Mouse (Mus musculus) liver, postnatal 0 days (tissue): ENCODE data around the gene Klhl36. TPM values are rescaled to one million over a fixed set of nuclear protein-coding genes. Genes with fewer than 3 reads are reported as not detected.
A peak's percentile ranks its signal among the peaks of the same experiment; 100 is the strongest.

ENCODE experiments used
- ATAC-seq: fragments of 200-750 bp; cut with Nextera tagmentation; 2 replicates; pipeline ENCODE4 v1.8.0; 2017; ENCODE audit warnings: mild to moderate bottlenecking, moderate library complexity
- DNase-seq: peaks from one replicate; pipeline ENCODE4 v3.0.0-alpha.2; 2016
- H3K27ac ChIP-seq: fragments of 300-500 bp; sonication (generic); 2 replicates; pipeline ENCODE4 v1.5.1; 2014; ENCODE audit warnings: antibody characterized with exemption, moderate library complexity, mild to moderate bottlenecking, low read depth
- H3K27me3 ChIP-seq: fragments of 300-500 bp; sonication (generic); 2 replicates; pipeline ENCODE4 v1.6.1; 2014; ENCODE audit warnings: low read length, control low read depth, mixed read lengths; ENCODE audit not compliant: insufficient read depth
- H3K36me3 ChIP-seq: fragments of 300-500 bp; sonication (generic); replicated peaks from 2 replicates; pipeline ENCODE4 v1.6.1; 2014; ENCODE audit warnings: mild to moderate bottlenecking, control low read depth, low read length, moderate library complexity, mixed read lengths; ENCODE audit not compliant: insufficient read depth
- H3K4me1 ChIP-seq: fragments of 300-500 bp; sonication (generic); 2 replicates; pipeline ENCODE4 v1.6.1; 2014; ENCODE audit warnings: antibody characterized with exemption, mild to moderate bottlenecking, control low read depth; ENCODE audit not compliant: insufficient read depth
- H3K4me2 ChIP-seq: fragments of 300-500 bp; sonication (generic); 2 replicates; pipeline ENCODE4 v1.6.1; 2014; ENCODE audit warnings: low read depth, mild to moderate bottlenecking, low read length, moderate library complexity, mixed read lengths
- H3K4me3 ChIP-seq: fragments of 300-500 bp; sonication (generic); 2 replicates; pipeline ENCODE4 v1.5.1; 2014; ENCODE audit warnings: low read depth, low read length
- H3K9ac ChIP-seq: fragments of 300-500 bp; sonication (generic); replicated peaks from 2 replicates; pipeline ENCODE4 v1.6.1; 2014; ENCODE audit warnings: mild to moderate bottlenecking, moderate library complexity
- H3K9me3 ChIP-seq: fragments of 300-500 bp; sonication (generic); 2 replicates; pipeline ENCODE4 v1.6.1; 2016; ENCODE audit warnings: mild to moderate bottlenecking, control low read depth, low read length, mixed read lengths
- CTCF ChIP-seq: sonication (generic); IDR thresholded peaks from 2 replicates; pipeline ENCODE4 v1.5.1; 2016; ENCODE audit warnings: antibody characterized with exemption, low read depth
- EP300 ChIP-seq: IDR thresholded peaks from 2 replicates; pipeline ENCODE4 v1.6.1; 2016; ENCODE audit warnings: antibody characterized with exemption, low read depth, mild to moderate bottlenecking
- WGBS: fragments of 180-500 bp; shearing (Covaris S2); extraction: QIAGEN DNeasy Blood & Tissue Kit; methylation state at CpG from one replicate; pipeline ENCODE4 v1.1.7; 2014; ENCODE audit not compliant: insufficient replicate concordance; 5-methylcytosine and 5-hydroxymethylcytosine counted together
- polyA plus RNA-seq: library from polyadenylated mRNA; unstranded; fragments of >200 nt; fragmentation: Nextera tagmentation; extraction: Ambion mirVana; gene quantifications from 2 replicates; pipeline ENCODE4 v1.2.1, GENCODE M21; 2015

The Klhl36 gene
- polyA plus RNA-seq, 1 experiment from 2014 or later: 4.9 TPM

GRCm38 (mm10) chr8:119901349-119901748, 39.3 kb downstream of the Klhl36 start:
- WGBS: 40% methylated on average over 3 of the region's 3 CpGs
- Histone ChIP-seq H3K4me1 (peaks cover 12% of the 10 kb centered on the region), H3K27me3 (peaks cover 11% of the 10 kb centered on the region; the same call in 1 of the 2 replicates), H3K27ac (no peak overlapping the region), H3K36me3 (no peaks in the 10 kb centered on the region), H3K9me3 (no peaks in the 10 kb centered on the region), H3K4me2 (no peak overlapping the region), H3K9ac (no peak overlapping the region), H3K4me3 (no peak overlapping the region)
- TF ChIP-seq CTCF: no peak
- no peak for TF ChIP-seq EP300
- no peak for DNase-seq
- peak; percentile 79 for ATAC-seq

- no peak for ATAC-seq
- no peaks in the 10 kb centered on the region for H3K9me3 ChIP-seq
- no peak for TF ChIP-seq CTCF
- no peak for TF ChIP-seq EP300
- peaks cover 11% of the 10 kb centered on the region; the same call in 1 of the 2 replicates for H3K27me3 ChIP-seq
- H3K9ac ChIP-seq: no peak overlapping the region
- H3K4me2 ChIP-seq: no peak overlapping the region
- WGBS: 54% methylated on average over 8 of the region's 8 CpGs
- H3K27ac ChIP-seq: no peak overlapping the region
- H3K4me3 ChIP-seq: no peak overlapping the region
- peaks cover 12% of the 10 kb centered on the region for H3K4me1 ChIP-seq
- no peak for DNase-seq
- H3K36me3 ChIP-seq: no peaks in the 10 kb centered on the region
Measured at GRCm38 (mm10) chr8:119901952-119902351, 39.9 kb downstream of the Klhl36 start.

DNA sequence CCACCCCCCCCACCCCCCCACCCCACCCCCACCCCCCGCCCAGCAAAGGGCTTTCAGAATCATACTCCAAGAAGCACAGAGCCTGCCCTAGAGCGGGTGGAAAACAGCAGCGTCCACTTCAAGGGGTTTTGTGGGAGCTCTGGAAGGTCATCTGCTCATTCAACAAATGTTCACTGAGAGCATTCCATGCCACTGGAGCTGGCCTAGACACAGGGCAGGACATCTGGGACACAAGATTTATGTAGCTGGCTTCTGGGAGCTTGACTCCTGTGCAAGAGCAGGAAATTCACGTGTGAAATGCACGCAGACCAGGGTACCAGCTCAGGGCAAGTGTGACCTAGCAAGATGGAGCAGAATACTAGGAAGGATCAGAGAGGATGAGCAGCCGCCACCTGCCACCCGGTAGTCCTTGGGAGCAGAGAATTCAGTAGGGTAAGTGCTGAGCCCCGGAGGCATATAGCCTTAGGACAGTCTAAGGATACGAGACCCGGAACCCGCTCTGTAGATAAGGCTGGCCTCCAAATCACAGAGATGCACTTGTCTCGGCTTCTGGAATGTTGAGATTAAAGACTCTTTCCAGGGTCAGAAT, 42.4 kb downstream of the Klhl36 start:
- peaks cover 11% of the 10 kb centered on the region for H3K4me1 ChIP-seq
- H3K9ac ChIP-seq: no peak overlapping the region
- no peak overlapping the region for H3K27ac ChIP-seq
- WGBS: 66% methylated on average over 12 of the region's 12 CpGs
- H3K27me3 ChIP-seq: no peaks in the 10 kb centered on the region
- no peak for ATAC-seq
- no peaks in the 10 kb centered on the region for H3K36me3 ChIP-seq
- no peak overlapping the region for H3K4me2 ChIP-seq
- no peak overlapping the region for H3K4me3 ChIP-seq
- no peak for DNase-seq
- no peaks in the 10 kb centered on the region for H3K9me3 ChIP-seq
- TF ChIP-seq EP300 (no peak), CTCF (no peak)

DNA sequence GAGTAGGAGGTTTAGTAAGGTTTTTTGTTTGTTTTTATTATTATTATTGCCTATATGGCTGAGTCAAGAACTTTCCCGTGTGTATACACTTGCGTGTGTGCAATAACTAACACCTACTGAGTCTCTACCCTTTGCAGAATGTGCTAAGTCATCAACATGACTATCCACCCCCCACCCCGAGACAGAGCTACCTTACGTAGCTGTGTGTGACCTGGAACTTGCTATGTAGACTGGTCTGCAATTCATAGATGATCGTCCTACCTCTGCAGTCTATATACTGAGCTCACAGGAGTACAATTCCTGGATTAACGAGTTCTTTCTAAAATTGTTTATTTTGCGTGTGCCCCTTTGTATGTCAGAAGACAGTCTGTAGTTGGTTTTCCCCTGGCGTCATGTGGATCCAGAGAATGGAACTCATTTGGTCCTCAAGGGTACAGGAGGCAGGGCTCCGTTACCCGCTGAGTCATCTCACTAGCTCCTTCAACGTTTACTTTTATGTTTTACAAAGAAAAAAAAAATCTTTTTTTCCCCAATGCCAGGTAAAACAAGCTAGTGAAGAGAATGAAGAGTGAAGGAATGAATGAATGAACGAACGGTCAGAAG, 48.0 kb downstream of the Klhl36 start, which contains the start of gene Usp10:
Gene Usp10 (plus strand): TSS at position 417 of the 603 bp plus-strand sequence.
- TF ChIP-seq CTCF (no peak), EP300 (no peak)
- H3K4me2 ChIP-seq: peak within 1 kb of the TSS; percentile 89
- H3K27me3 ChIP-seq: no peaks in the 10 kb centered on the region
- DNase-seq: no peak
- WGBS: 21% methylated on average over 13 of the region's 13 CpGs
- no peaks in the 10 kb centered on the region for H3K36me3 ChIP-seq
- no peaks in the 10 kb centered on the region for H3K9me3 ChIP-seq
- H3K9ac ChIP-seq: peak within 1 kb of the TSS; percentile 82
- peak; percentile 10 for ATAC-seq
- peak within 1 kb of the TSS; percentile 85 for H3K27ac ChIP-seq
- peak within 1 kb of the TSS; percentile 74 for H3K4me3 ChIP-seq
- peaks cover 47% of the 10 kb centered on the region for H3K4me1 ChIP-seq

DNA sequence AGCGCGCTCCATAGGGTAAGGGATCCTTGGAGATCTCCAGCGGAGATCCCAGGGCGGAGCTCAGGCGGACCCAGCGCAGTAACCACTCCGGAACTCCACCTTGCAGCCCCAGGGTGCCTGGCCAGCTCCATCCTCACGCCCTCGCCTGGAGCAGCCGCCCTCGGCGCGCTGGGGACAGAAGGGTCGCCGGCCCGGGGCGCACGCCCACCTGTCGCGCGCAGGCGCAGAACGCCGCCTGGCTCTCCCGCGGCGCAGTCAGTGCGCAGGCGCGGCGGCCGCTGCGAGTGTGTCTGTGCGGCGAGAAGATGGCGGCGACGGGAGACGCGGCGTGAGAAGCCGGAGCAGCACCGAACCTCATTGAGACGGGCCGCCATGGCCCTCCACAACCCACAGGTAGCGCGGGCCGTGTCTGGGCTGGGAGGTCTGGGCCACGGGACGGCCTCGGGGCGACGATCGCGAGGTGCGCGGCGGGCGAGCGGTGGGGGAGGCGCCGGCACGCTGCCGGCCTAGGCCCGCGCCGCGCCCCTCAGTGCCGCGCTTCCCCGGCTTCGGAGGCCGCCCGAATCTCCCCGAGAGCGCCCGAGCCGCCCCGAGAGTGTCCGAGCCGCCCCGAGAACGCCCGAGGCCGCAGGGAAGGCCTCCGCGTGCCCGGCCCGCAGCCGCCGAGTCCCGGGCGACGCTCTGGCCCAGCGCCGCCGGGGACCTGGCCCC, 48.6 kb downstream of the Klhl36 start, which contains the start of gene Gm20388:
Gene Gm20388 (plus strand): TSS at position 295 of the 711 bp plus-strand sequence.
- Histone ChIP-seq H3K9me3 (no peaks in the 10 kb centered on the region), H3K4me2 (peak within 1 kb of the TSS; percentile 89), H3K4me1 (peaks cover 53% of the 10 kb centered on the region), H3K27me3 (no peaks in the 10 kb centered on the region), H3K9ac (peak within 1 kb of the TSS; percentile 82), H3K4me3 (peak within 1 kb of the TSS; percentile 74), H3K27ac (peak within 1 kb of the TSS; percentile 85), H3K36me3 (no peaks in the 10 kb centered on the region)
- peak; percentile 91 for DNase-seq
- peak; percentile 92 for ATAC-seq
- WGBS: under 1% methylated on average over 78 of the region's 97 CpGs
- TF ChIP-seq CTCF (no peak), EP300 (no peak)
